Mouse (Mus musculus): ENCODE measurements around the gene Hs6st3.

DNA sequence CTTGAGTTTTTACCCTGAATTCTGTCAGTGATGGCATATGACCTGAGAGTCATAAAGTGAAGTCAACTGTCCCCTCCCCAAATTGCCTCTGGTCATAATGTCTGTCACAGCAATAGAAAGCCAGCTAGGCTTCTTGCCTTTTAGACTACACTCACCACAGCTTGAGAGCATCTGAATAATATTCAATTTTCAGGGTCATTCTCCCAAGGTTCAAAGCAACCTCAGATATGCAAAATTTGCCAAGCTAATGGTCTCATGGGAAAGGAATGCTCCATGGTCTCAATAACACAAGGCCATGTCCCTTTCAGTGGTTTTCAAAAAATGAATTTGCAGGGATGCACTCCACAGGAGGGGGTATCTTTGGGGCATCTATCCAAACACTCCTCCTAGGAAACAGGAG is 764.3 kb downstream of the Hs6st3 start:
- TF ChIP-seq USF1 (IDR thresholded peaks at IDR 0.05; ENCODE audit: low read depth, low read length) (no peak), JUND (conservative IDR thresholded peaks at IDR 0.05; ENCODE audit: low read depth, low read length) (no peak), BHLHE40 (IDR thresholded peaks at IDR 0.05; ENCODE audit: low read depth, low read length) (no peak), PAX5 (IDR thresholded peaks at IDR 0.05; ENCODE audit: low read length) (no peak), MAX (IDR thresholded peaks at IDR 0.05; ENCODE audit: low read length) (no peak), KAT2A (IDR thresholded peaks at IDR 0.05; ENCODE audit: insufficient replicate concordance, low read length) (no peak), JUN (IDR thresholded peaks at IDR 0.05; ENCODE audit: insufficient read depth, low read depth, low read length) (no peak), CHD2 (IDR thresholded peaks at IDR 0.05; ENCODE audit: low read length) (no peak), CTCF (conservative IDR thresholded peaks at IDR 0.05 in 1 of 2, IDR thresholded peaks at IDR 0.05 in 1 of 2; ENCODE audit: low read depth in 2 of 2, low read length in 2 of 2) (no peak), ZNF384 (IDR thresholded peaks at IDR 0.05; ENCODE audit: low read depth, low read length) (no peak), POLR2A (IDR thresholded peaks at IDR 0.05; ENCODE audit: low read depth, low read length) (no peak), ELF1 (IDR thresholded peaks at IDR 0.05; ENCODE audit: low read depth, low read length) (no peak), E2F4 (IDR thresholded peaks at IDR 0.05; ENCODE audit: insufficient replicate concordance, low read depth, low read length) (no peak)
